Mouse (Mus musculus) embryonic fibroblast, embryonic 13.5 days (primary cell): ENCODE results near the gene Cdkn2d.

ENCODE experiments used
- CTCF ChIP-seq: IDR thresholded peaks from 2 replicates; pipeline ENCODE4 v1.5.1; 2011; ENCODE audit warnings: mild to moderate bottlenecking, control low read depth, low read length, moderate library complexity, borderline replicate concordance; ENCODE audit not compliant: insufficient read depth
- POLR2A ChIP-seq: IDR thresholded peaks from 2 replicates; pipeline ENCODE4 v1.6.1; 2011; ENCODE audit warnings: low read depth, mild to moderate bottlenecking, control low read depth, low read length, moderate library complexity

DNA sequence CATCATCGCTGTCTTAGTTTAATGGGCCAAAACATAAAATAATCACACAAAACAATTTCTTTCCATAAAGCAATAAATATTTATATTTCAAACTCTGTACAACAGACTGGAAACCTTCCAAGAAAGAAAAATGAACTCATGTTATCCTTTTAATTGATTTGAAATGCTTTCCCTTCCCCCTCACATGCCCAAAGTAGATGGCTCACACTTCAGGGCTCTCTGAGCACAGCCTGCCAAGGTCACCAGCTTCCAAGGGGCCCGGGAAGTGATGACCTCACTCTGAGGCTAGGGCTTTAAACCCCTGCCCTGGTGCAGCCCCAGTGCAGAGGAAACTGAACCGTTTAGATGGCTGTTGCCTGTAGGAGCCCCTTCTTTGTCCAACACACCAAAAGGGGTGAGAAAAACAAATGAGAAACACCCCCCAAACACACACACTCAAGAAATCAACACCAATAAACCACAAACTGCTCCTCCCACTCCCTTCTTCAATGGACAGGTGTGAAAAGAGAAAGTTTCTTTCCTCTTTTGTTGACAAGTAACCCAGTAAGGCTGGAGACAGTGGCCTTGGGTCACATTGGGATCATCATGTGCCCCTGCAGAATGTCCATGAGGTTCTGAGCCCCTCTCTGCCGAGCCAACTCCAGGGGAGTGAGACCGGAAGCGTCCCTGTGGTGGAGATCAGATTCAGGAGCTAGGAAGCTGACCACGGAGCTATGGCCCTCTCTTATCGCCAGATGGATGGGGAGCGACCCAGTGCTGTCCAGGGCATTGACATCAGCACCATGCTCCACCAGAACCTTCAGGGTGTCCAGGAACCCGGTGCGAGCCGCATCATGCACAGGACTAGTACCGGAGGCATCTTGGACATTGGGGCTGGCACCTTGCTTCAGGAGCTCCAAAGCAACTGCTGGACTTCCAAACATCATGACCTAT, 2.5 kb downstream of the Cdkn2d start:
- no peak for TF ChIP-seq POLR2A
- no peak for TF ChIP-seq CTCF
